Mouse (Mus musculus): ENCODE data around the gene Fbxo36. TPM values are rescaled to one million over a fixed set of nuclear protein-coding genes. Genes with fewer than 3 reads are reported as not detected.
A peak's percentile ranks its signal among the peaks of the same experiment; 100 is the strongest.

Fbxo36 gene
- total RNA-seq, 2 experiments from 2014 or later = 12.3 to 16.5 TPM

DNA sequence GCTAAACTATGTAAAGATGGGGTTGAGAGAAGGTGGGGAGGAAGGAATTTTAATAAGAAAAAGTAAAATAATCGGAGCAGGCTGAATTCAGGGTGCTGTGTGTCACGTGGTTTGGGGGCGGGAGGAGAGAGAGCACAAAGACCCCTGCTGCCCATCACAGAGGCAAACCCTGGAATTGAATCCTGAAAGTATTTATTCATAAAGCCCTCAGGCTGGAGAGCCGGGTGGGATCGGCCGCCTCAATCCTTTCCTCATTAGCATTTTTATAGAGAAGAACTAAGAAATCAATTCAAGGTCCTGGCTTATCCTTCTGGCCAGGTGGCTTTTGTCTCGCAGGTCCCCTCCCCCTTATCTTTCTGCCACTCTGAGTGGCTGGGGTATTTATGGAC lies 50.4 kb downstream of the Fbxo36 start:
- no peak for DNase-seq

DNA sequence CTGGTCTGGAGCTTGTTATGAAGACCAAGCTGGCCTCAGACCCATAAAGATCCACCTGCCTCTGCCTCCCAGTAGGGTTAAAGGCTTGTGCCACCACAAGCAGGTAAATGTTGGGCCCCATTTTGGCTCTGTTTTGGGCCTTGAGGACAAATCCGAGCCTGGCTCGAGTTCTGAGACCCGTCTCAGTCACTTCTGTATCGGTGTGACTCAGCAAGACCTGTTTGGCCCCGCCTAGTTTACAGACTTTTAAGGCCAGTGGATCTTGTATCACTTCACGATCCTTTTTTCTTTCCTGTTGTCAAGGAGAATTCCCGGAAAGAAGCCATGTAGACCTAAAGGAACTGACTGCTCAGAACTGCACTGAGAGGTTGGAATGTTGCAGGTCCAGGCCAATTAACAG lies 50.9 kb downstream of the Fbxo36 start:
- no peak for DNase-seq

DNA sequence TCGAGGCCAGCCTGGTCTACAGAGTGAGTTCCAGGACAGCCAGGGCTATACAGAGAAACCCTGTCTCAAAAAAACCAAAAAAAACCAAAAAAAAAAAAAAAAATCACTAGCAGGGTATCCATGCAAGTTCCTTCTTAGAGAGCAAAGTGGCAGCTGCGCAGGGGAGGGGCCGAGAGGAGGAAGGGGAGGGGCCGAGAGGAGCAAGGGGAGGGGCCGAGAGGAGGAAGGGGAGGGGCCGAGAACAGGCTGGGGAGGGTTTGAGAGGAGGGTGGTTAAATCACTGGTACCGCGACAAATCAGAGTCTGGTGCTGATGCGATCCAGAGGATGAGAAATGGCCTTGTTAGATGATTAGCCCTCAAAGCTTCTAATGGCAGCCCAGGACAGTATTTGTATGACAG lies 52.1 kb downstream of the Fbxo36 start:
- no peak for DNase-seq

DNA sequence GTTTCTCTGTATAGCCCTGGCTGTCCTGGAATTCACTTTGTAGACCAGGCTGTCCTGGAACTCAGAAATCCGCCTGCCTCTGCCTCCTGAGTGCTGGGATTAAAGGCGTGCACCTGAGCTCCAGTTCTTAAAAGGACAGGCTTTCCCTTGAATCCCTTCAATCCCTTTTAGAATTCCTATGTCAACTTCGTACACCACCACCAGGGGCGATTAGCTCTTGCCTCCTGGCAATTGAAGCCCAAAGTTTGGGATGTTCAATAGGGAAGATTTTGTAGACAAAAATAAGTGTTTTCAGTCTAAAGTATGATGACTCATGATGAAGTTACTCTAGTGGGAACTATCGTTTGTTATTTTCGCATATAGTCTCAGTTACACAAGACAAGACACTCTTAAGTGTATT lies 57.7 kb downstream of the Fbxo36 start:
- no peak for DNase-seq

DNA sequence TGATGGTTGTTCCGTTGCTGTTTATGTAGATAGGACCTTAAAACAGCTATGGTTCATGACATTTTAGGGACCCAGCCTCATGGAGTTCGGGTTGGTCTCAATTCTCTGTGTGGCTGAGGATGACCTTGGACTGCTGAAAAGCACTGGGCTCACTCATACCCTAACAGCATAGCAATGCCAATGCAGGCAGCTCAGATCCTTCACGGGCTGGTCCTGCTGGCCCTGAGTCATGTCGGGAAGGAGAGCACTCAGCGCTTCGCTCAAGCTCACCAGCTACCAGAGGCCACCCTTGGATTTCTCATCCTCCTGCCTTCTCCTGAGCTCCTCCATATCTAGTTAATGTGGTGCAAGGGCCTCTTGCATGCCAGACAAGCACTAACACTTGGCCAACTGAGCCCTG lies 59.5 kb downstream of the Fbxo36 start:
- peak; percentile 40 to 59 for DNase-seq

DNA sequence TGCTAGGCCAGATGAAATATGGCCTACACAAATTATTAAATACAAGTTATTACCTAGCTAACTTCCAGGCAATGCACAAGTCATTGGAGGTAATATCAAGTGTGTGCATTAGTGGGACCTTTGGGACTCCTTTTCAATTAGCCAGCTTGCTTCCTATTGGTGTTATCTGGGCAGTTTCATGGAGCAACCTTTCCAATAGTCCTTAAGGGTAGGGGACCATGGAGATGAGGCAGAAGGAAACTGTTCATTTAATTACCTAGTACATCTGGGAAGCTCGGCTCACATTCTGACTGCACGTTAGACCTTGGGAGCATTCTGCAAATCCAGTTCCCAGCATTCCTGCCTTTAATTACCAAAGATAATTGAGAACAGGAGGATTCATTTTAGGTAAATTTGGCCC lies 64.8 kb downstream of the Fbxo36 start:
- no peak for DNase-seq

DNA sequence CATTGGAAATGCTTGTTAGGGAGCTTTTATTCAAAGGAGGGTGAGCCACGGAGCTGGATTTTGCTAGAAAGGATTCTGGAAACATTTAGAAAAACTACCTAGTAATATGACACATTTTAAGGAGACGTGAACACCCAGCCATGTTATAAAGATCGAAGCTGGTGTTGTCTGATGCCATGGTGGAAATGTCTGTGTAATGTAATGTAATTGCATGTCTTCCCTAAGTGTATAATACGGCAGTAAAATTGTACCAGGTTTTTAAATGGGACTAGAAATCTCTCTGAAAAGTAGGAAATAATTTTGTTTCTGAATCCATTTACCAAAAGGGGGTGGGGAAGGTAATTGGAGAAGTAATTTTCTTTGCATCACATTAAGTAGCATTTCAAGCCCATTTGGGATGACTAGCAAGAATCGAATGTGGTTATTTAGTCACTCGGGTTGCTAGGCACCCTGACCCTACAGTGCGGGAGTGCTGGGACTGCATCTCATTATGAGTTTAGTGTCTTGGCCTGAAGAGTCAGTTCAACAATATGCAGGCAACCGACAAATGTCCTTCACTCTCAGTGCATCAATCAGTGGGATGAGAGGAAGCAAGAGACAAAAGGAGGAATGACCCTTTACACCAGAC lies 70.7 kb downstream of the Fbxo36 start:
- DNase-seq = no peak

DNA sequence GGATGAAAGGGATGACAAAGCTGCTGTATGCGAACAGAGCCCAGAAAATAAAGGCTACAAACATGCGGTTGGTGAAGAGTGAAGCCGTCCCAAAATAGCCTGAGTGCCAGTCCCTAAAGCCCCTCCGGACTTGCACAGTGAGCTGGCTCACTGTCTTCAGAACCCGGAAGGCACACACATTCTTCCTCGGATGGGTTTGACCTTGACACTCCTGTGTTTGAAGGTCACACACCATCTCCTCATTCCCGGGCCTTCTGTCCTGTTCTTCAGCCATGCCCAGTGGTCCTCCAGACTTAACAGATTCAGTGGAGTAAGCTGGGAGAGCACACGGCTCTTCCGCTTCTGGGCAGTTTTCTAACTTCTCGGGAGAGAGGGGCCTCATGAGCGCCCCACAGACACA lies 72.9 kb downstream of the Fbxo36 start:
- no peak for DNase-seq

DNA sequence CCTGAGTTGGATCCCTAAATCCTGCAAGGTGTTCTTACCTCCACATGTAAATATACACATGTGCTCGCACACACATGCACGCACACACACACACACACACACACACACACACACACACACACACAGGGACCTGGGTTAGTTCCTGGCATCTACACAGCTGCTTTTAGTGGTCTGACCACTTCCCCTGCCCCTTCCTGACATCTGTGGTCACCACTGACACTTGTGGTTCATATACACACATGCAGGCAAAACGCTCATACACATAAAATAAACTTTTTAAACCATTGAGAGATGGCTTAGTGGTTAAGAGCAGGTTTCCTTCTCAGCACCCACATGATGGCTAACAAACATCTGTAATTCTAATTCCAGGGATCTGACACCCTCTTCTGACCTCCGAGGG lies 75.4 kb downstream of the Fbxo36 start:
- no peak for DNase-seq

DNA sequence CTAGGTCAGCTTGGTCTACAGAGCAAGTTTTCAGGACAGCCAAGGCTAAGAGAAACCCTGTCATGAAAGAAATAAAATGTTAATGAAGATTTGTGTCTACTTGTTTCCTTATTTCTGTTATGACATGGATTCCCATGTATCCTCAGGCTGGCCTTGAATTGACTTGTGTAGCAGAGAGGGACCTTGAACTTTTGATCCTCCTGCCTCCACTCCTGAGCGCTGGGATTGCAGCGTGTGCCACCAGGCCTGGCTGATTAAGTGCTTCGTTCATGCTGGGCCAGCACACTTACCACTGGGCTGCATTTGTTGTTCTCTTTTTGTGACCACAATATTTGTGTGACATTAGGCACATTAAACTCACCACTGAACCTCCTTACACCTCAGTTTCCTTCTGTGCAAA lies 79.2 kb downstream of the Fbxo36 start:
- DNase-seq = peak; percentile 20 to 26

DNA sequence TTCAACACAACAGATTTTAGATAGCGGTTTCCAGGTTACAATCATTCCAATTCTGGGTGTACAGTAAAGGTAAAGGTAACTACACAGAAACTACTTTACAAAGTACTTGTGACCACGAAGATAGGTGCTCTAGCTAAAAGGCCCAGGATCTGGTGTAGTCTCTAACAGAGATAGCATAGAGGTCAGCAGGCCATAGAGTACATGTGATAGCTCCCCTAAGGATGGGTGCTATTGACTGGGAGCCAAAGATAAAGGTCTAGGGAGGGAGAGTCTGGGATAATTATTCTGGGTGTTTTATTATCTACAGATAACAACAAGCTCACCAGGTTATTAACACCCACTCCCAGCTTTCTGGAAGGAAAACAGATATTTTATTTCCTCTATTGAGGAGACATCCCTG lies 83.8 kb downstream of the Fbxo36 start:
- DNase-seq = no peak

DNA sequence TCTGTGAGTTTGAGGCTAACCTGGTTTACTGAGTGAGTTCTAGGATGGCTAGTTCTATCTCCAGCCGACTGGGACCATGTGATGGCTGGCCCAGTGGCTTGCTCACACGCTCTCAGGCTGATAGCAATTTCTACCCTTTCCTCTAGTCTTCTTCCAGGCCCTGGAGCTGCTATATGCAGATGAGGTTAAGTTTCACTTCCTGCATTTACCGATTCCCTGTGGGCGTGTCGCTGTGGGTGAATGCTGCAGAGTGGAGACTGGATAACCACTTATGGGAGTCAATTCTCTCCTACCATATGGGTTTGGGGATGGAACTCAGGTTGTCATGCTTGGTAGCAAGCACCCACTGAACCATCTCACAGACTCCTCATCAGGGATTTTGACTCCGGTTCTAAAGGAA lies 84.5 kb downstream of the Fbxo36 start:
- DNase-seq = no peak

DNA sequence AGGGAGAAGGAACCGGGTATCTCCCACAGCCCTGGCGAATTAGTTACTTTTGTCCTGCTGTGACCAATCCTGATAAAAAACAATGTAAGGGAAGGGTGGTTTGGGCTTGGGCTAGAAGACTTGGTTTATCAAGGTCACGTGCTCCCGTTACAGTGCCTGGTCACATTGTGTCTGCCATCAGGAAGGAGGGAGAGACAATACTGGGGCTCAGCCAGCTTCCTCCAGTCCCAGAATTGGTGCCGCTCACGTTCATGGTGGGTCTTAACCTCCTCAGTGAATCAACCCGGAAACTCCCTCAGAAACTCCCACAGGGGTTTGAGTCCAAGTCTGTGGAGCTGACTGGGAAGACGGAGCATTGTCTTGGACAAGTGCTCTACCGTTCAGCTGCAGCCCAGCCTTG lies 86.0 kb downstream of the Fbxo36 start:
- DNase-seq = no peak

DNA sequence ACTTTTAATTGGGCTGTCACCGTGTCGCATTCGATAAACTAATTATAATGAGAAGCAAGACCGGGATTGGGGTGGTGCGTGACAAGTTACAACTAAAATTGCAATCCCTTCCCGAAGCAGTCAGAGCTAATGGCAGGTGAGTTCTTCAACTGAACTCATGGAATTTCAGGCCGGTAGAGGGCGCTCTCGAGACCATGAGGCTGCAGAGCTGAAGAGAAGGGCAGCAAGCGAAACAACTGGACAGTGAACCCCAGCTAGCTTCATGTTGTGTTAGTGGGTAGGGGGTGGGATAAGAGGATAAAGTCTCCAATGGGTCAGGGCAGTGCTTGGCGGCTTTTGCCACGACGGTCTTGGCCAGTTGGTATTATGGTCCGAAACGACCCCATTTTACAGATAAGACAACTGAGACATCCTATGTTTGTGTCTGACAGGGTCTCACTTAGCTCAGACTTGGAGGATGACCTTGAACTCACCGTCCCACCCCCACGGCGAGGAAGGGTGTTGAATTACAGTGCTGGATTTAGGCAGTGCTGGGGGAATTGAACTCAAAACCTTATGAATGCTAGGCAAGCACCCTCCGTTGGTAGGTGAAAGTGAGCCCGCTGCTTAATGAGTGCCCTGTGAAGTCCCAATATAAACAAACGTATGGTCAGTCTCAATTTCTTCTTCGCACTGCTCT lies 94.0 kb downstream of the Fbxo36 start:
- DNase-seq = peak; percentile 92

DNA sequence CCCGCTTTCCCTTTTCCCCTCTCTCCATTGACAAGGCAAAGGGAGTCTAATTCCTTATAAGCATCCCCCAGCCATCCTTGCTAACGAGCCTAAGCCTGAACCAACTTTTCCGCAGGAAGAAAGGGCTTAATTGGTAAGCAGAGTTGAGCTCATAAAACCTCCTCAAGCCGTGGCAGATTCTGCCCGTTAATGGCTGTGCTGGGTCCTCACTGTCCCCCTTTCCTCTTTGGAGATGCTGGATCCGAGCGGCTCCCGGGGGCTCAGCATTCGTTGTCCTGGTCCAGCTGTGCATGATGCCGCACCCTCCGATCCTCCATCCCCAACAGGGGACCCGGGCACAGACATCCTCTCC lies 94.5 kb downstream of the Fbxo36 start:
- peak in 1 of 2 experiments; percentile 33 for DNase-seq

DNA sequence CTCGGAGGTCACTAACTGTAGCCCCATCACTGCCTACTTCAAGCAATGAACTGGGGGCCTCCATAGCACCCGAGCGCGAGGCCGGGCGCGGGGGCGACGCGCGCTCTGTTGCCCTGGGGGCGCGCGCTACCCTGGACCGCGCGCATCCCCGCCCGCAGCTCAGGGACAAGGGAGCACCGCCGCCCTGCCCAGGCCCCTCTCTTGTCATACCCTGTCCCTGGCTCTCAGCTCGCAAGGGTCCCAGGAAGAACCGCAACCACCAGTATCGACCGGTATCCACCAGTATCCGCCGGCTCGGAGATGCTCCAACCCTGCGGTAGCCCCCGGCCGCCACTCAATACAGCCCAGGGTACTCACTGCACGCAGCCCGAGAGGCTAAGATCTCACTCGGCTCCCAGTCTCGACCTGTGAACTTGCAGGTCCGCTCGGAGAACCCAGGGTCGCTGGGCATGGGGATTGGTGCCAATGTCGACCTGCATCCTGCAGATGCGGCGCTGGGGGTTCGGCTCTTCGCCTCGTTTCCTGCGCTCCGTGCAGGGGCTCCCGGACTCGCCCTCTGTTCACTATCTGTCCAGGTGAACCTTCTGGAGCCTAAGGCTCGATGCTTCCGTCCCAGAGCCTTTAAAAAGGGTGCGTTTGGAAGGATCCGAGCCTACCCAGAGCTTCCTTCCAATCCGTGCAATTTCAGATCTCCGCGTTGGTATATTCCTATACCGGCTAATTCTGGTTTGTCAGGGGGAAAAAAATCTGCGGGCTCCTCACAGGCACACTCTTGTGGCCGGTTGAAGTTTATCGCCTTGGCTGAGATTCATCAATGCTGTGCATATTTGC lies 95.1 kb downstream of the Fbxo36 start, which contains the start of gene Slc16a14:
Slc16a14 (minus strand) TSS at position 632 of the 831 bp plus-strand sequence.
- DNase-seq = peak; percentile 21 to 50

DNA sequence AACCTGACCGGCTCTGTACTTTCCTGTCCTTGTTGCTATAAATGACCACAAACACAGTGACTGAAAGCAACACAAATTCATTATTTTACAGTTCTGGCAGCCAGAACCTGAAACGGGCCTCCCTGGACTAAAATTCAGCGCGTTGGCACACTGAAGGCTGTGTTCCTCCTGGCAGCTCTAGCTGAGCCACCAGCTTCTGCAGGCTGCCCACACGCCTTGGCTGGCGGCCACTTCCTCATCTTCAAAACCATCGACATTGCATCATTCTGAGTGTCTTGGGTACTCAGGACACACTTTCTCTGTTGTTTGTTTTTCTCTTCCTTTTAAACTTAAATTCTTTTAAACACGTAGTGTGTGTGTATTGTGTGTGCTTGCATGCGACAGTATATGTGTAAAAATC lies 96.0 kb downstream of the Fbxo36 start:
- peak; percentile 82 to 84 for DNase-seq

DNA sequence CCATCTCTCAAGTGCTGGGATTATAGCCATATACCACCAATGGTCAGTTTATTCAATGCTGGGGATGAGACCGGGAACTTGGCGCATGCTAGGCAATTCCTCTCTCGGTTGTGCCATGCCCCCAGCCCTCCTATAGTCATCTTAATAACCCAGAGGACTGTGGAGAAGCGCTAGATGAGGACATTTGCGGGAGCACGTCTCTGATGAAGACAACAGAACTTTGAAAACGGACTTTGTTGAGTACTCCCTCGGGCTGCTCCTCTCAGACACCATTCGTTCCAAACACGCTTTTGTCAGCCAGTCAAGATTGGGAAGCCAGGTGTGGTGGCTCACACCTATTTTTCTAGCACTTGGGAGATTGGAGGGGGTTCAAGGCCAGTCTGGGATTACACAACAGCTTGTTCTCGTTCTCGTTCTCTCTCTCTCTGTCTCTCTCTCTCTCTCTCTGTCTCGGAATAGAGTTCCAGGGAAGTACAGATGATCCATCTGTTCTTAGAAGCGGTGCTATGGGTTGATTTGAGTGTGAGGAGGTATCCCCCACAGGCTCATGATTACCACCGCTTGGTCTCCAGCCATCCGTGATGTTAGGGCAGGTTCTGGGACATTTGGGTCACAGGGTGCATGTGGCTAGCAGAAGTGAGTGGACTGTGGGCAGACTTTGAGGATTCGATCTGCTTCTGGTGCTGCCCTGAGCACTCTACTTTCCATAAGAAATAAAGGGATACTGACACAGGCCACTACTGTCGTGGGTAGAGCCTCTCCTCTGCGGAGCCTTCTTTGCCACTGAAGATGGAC lies 97.3 kb downstream of the Fbxo36 start:
- no peak for DNase-seq

DNA sequence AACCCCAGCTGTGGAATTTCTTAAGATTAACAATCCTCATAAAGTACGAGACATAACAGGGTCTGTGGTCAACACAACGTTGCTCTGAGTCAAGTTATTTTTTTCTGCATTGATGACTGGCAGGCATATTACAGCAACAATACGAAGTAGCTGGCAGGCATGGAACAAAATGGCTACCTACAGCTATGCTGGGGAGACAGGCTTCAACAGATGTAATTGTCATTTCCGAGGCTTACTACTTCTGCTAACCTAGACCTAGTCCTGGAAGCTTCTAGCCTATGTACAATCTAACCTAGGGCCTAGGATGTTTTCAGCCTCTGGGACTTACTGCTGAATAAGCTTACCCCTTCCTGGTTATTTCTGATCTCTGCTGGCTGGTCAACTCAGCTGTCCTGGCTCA lies 99.8 kb downstream of the Fbxo36 start:
- no peak for DNase-seq

DNA sequence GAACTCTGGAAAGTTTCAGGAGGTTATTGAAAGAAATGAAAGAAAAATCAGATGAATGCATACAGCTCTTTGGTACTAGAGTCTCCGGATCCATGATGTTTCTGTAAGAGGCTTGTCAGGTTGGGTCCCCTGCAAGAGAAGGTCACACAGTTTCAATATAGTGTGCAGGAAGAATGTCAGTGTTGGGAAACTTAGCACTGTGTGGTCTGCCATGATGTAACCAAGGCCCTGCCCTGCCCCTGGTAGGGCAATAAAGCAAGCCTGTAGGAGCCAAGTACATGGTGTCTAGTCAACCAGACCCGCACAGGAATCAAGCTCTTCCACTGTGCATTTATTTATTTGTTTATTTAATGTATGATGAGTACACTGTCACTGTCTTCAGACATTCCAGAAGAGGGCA lies 100.7 kb downstream of the Fbxo36 start:
- DNase-seq = no peak

DNA sequence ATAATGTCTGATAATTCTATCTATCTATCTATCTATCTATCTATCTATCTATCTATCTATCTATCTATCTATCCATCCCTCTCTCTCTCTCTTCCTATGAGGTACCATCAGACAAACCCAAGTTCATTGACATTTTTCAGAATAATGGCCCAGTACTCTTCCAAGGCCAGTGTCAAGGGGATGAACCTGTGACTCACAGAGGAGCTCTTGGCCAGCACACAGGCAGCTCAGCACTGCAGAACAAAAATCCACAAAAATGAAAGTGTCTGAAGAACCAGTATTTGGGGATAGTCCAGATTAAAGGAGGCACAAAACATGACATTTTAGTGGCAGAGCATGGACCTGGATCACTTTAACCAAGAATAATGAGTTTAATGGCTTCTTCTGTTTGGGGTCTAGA lies 103.0 kb downstream of the Fbxo36 start:
- peak; percentile 58 to 63 for DNase-seq

DNA sequence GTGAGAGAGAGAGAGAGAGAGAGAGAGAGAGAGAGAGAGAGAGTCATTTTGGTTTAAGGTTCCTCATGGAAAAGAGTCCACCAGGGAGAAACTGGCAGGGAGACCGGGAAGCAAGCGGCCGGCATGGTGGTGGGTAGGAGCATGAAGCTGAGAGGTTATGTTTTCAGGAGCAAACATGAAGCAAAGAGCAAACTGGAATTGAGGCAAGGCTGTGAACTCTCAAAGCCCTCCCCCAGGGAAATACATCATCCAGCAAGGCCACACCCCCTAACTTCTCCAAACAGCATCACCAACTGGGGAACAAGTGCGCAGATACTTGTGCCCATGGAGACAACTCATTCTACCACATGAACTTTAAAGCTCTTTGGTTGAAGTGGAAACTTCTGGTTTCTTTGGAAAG lies 103.9 kb downstream of the Fbxo36 start:
- DNase-seq = no peak

DNA sequence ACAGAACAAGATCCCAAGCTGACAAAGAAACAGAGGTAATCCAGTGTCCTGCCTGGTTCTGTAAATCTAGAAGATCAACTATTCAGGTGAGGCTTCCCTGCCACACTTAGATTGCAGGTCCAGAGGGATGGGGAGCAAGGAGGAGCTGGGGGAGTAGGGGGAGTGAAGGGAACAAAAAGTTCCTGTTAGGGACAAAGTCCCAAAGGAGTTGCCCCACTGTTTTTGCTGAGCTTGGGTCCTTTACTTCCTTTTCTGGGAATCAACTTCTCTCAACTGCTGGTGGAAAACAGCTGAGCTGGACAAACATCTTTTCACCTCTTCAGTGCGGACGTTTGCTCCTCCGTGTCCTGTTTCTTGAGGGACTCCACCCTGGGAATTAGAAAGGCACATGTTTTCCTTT lies 106.3 kb downstream of the Fbxo36 start:
- DNase-seq = no peak
